Mouse (Mus musculus): ENCODE measurements around the gene Cdc42ep2. TPM values are rescaled to one million over a fixed set of nuclear protein-coding genes. Genes with fewer than 3 reads are reported as not detected.
A peak's percentile ranks its signal among the peaks of the same experiment; 100 is the strongest.
"Not testable (repeated sequence)": the region's sequence is repeated elsewhere in the genome, so short reads cannot be mapped to it uniquely, and the experiment has no call there.

Gene Cdc42ep2
- polyA plus RNA-seq, 2 experiments from 2014 or later: 0.34 TPM; not detected in 1

- peak; percentile 93 for ATAC-seq
Observed at GRCm38 (mm10) chr19:5912103-5913006, 12.3 kb downstream of the Cdc42ep2 start.

- ATAC-seq: no peak
Observed at GRCm38 (mm10) chr19:5911430-5912102, 13.1 kb downstream of the Cdc42ep2 start.

- ATAC-seq: no peak
Observed at GRCm38 (mm10) chr19:5910221-5910620, 14.4 kb downstream of the Cdc42ep2 start.

- no peak for ATAC-seq
Observed at GRCm38 (mm10) chr19:5907275-5907674, 17.3 kb downstream of the Cdc42ep2 start.

- ATAC-seq: peak; percentile 99
Observed at GRCm38 (mm10) chr19:5894002-5894678, 30.5 kb downstream of the Cdc42ep2 start, which contains the start of gene Tigd3. Gene Tigd3 (minus strand): TSS chr19:5894149.

GRCm38 (mm10) chr19:5893282-5894001 lies 31.2 kb downstream of the Cdc42ep2 start:
- no peak for ATAC-seq

GRCm38 (mm10) chr19:5892735-5893134 lies 31.9 kb downstream of the Cdc42ep2 start:
- ATAC-seq: no peak

- no peak for ATAC-seq
Observed at GRCm38 (mm10) chr19:5892262-5892661, 32.4 kb downstream of the Cdc42ep2 start.

GRCm38 (mm10) chr19:5891521-5892258 lies 32.9 kb downstream of the Cdc42ep2 start:
- no peak for ATAC-seq

GRCm38 (mm10) chr19:5889211-5889610 lies 35.4 kb downstream of the Cdc42ep2 start:
- ATAC-seq: no peak

GRCm38 (mm10) chr19:5887234-5887815 lies 37.3 kb downstream of the Cdc42ep2 start:
- ATAC-seq: no peak

- no peak for ATAC-seq
Observed at GRCm38 (mm10) chr19:5885838-5886237, 38.8 kb downstream of the Cdc42ep2 start.

- ATAC-seq: no peak
Observed at GRCm38 (mm10) chr19:5883935-5884334, 40.7 kb downstream of the Cdc42ep2 start.

- ATAC-seq: not testable (repeated sequence)
Observed at GRCm38 (mm10) chr19:5882079-5882478, 42.5 kb downstream of the Cdc42ep2 start.

- ATAC-seq: no peak
Observed at GRCm38 (mm10) chr19:5881155-5881554, 43.5 kb downstream of the Cdc42ep2 start.

- no peak for ATAC-seq
Observed at GRCm38 (mm10) chr19:5879735-5880134, 44.9 kb downstream of the Cdc42ep2 start.

GRCm38 (mm10) chr19:5878916-5879315 lies 45.7 kb downstream of the Cdc42ep2 start:
- ATAC-seq: no peak

- ATAC-seq: no peak
Observed at GRCm38 (mm10) chr19:5878362-5878722, 46.3 kb downstream of the Cdc42ep2 start.

- peak; percentile 82 for ATAC-seq
Observed at GRCm38 (mm10) chr19:5877618-5878361, 46.8 kb downstream of the Cdc42ep2 start, which contains the start of gene Slc25a45. Gene Slc25a45 (plus strand): TSS chr19:5877808.

GRCm38 (mm10) chr19:5874969-5875480 lies 49.6 kb downstream of the Cdc42ep2 start, which contains the start of gene Frmd8:
Gene Frmd8 (minus strand): TSS chr19:5875274.
- peak; percentile 75 for ATAC-seq

Measured in CD4-positive, CD25-positive, alpha-beta regulatory T cell, adult 4 months (primary cell).